Mouse (Mus musculus) liver, adult 2 months (tissue): Measurements from ENCODE around the gene Hrh2.

ENCODE experiments used
- CTCF ChIP-seq: fragments of 200-500 bp; IDR thresholded peaks from 2 replicates; pipeline ENCODE4 v1.5.1; 2011; ENCODE audit warnings: low read depth, low read length, control low read depth
- POLR2A ChIP-seq: fragments of 200-500 bp; IDR thresholded peaks from 2 replicates; pipeline ENCODE4 v1.6.1; 2011; ENCODE audit warnings: low read length, control low read depth; ENCODE audit not compliant: insufficient read depth; ENCODE audit errors: extremely low read depth

- TF ChIP-seq CTCF (no peak), POLR2A (no peak)
Measured at GRCm38 (mm10) chr13:54202458-54202857, 10.5 kb downstream of the Hrh2 start.
